Mouse (Mus musculus) heart, embryonic 15.5 days (tissue): ENCODE data around the gene Sctr. TPM values are rescaled to one million over a fixed set of nuclear protein-coding genes. Genes with fewer than 3 reads are reported as not detected.
A peak's percentile ranks its signal among the peaks of the same experiment; 100 is the strongest.

Experiments used
- ATAC-seq: fragments of 200-750 bp; cut with Nextera tagmentation; replicated peaks from 2 replicates; pipeline ENCODE4 v1.8.0; 2017; ENCODE audit warnings: low read depth, moderate TSS enrichment; ENCODE audit not compliant: insufficient number of reproducible peaks, insufficient read depth, low FRiP score
- H3K27ac ChIP-seq: fragments of 300-500 bp; sonication (generic); 2 replicates; pipeline ENCODE4 v1.5.1; 2015; ENCODE audit warnings: mild to moderate bottlenecking, inconsistent platforms
- H3K27me3 ChIP-seq: fragments of 300-500 bp; sonication (generic); 2 replicates; pipeline ENCODE4 v1.6.1; 2015; ENCODE audit warnings: inconsistent platforms
- H3K36me3 ChIP-seq: fragments of 300-500 bp; sonication (generic); 2 replicates; pipeline ENCODE4 v1.6.1; 2015; ENCODE audit warnings: mild to moderate bottlenecking, inconsistent platforms
- H3K4me1 ChIP-seq: fragments of 300-500 bp; sonication (generic); replicated peaks from 2 replicates; pipeline ENCODE4 v1.6.1; 2015; ENCODE audit warnings: inconsistent platforms
- H3K4me2 ChIP-seq: fragments of 300-500 bp; sonication (generic); 2 replicates; pipeline ENCODE4 v1.6.1; 2015; ENCODE audit warnings: inconsistent platforms, mild to moderate bottlenecking, moderate library complexity
- H3K4me3 ChIP-seq: fragments of 300-500 bp; sonication (generic); 2 replicates; pipeline ENCODE4 v1.5.1; 2015; ENCODE audit warnings: mild to moderate bottlenecking, inconsistent platforms
- H3K9ac ChIP-seq: fragments of 300-500 bp; sonication (generic); 2 replicates; pipeline ENCODE4 v1.6.1; 2015; ENCODE audit warnings: mild to moderate bottlenecking, inconsistent platforms
- H3K9me3 ChIP-seq: fragments of 300-500 bp; sonication (generic); replicated peaks from 2 replicates; pipeline ENCODE4 v1.6.1; 2016; ENCODE audit warnings: inconsistent platforms
- WGBS: fragments of 180-500 bp; shearing (Covaris S2); methylation state at CpG from one replicate; pipeline ENCODE4 v1.1.7; 2015; ENCODE audit warnings: mixed read lengths; 5-methylcytosine and 5-hydroxymethylcytosine counted together
- polyA plus RNA-seq: library from polyadenylated mRNA; unstranded; fragments of >200 nt; fragmentation: Nextera tagmentation; extraction: Ambion mirVana; gene quantifications from 2 replicates; pipeline ENCODE4 v1.2.1, GENCODE M21; 2015

Sctr gene
- polyA plus RNA-seq, result 0.27 TPM in 1 of 2 replicates, not detected in the other

DNA sequence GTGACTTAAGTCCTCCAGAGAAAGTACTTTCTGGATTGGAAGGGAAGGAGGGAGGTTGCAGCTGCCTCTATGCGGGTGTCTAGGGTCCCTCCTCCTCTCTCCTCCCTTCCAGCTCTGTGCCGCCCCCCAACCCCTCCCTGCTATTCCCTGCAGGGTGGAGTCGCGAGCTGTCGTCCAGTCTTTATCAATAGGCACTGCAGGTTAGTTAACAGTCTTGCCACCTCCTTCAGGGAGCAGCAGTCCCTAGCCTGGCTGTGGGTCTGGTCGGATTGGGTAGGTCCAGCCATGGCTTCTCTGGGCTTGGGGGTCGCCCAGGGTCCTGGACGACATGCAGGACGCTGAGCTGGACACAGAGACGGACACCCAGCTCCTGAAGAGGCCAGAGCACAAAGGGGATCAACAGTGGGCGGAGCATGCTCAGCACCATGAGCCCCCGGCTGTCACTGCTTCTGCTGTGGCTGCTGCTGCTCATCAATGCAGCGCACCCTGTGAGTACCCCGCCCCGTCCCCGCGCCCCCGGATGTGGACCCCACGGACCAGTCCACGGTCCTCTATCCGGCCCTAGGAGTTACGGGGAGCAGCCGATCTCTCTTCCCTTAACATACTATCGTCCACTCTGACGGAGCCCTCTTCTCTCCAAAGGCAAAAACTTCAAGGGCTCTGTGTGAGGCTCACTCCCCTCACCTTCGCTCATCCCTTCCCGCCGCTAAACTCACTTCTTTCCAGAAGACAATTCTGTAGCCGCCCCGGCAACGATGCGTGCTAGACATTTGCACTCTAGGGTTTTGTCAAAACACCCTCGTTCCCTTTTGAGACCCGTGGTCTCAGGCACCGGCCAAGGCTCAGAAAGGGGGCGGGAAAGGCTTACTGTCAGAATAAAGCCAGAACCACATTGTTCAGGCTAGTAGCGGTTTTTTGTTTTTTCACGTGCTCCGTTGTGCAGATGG, at the start of gene Sctr:
Gene Sctr (plus strand): TSS at position 51 of the 947 bp plus-strand sequence.
- H3K4me2 ChIP-seq, result peak within 1 kb of the TSS; percentile 81
- no peaks in the 10 kb centered on the region for H3K36me3 ChIP-seq
- ATAC-seq, result no peak; the same call in 1 of the 2 replicates
- no peak within 1 kb of the TSS for H3K27ac ChIP-seq
- H3K27me3 ChIP-seq, result peaks cover 25% of the 10 kb centered on the region
- H3K4me1 ChIP-seq, result peaks cover 15% of the 10 kb centered on the region
- H3K9ac ChIP-seq, result peak within 1 kb of the TSS; percentile 44
- 2% methylated on average over 39 of the region's 39 CpGs for WGBS
- H3K9me3 ChIP-seq, result no peaks in the 10 kb centered on the region
- H3K4me3 ChIP-seq, result peak within 1 kb of the TSS; percentile 47

GRCm38 (mm10) chr1:119957716-119958222, 48.9 kb upstream of the Sctr start:
- no peak overlapping the region for H3K4me2 ChIP-seq
- no peaks in the 10 kb centered on the region for H3K4me1 ChIP-seq
- 50% methylated on average over 9 of the region's 9 CpGs for WGBS
- H3K27ac ChIP-seq, result no peak overlapping the region
- H3K36me3 ChIP-seq, result no peaks in the 10 kb centered on the region
- H3K9me3 ChIP-seq, result no peaks in the 10 kb centered on the region
- no peak overlapping the region for H3K4me3 ChIP-seq
- H3K27me3 ChIP-seq, result no peaks in the 10 kb centered on the region
- no peak for ATAC-seq
- no peak overlapping the region for H3K9ac ChIP-seq

GRCm38 (mm10) chr1:119959464-119959863, 47.2 kb upstream of the Sctr start:
- Histone ChIP-seq H3K4me2 (no peak overlapping the region), H3K9ac (no peak overlapping the region), H3K27me3 (no peaks in the 10 kb centered on the region), H3K27ac (no peak overlapping the region), H3K4me1 (no peaks in the 10 kb centered on the region), H3K36me3 (no peaks in the 10 kb centered on the region), H3K4me3 (no peak overlapping the region), H3K9me3 (no peaks in the 10 kb centered on the region)
- no peak for ATAC-seq
- WGBS, result 88% methylated on average over 4 of the region's 4 CpGs

- no peak overlapping the region for H3K4me3 ChIP-seq
- H3K4me2 ChIP-seq, result no peak overlapping the region
- no peak for ATAC-seq
- no peak overlapping the region for H3K27ac ChIP-seq
- H3K9me3 ChIP-seq, result no peaks in the 10 kb centered on the region
- no peaks in the 10 kb centered on the region for H3K36me3 ChIP-seq
- no peak overlapping the region for H3K9ac ChIP-seq
- WGBS, result 56% methylated on average over 7 of the region's 7 CpGs
- no peaks in the 10 kb centered on the region for H3K4me1 ChIP-seq
- H3K27me3 ChIP-seq, result no peaks in the 10 kb centered on the region
Measured at GRCm38 (mm10) chr1:119959920-119960319, 46.8 kb upstream of the Sctr start.

GRCm38 (mm10) chr1:119965804-119966514, 40.7 kb upstream of the Sctr start:
- Histone ChIP-seq H3K9me3 (no peaks in the 10 kb centered on the region), H3K4me3 (no peak overlapping the region), H3K4me1 (no peaks in the 10 kb centered on the region), H3K4me2 (no peak overlapping the region), H3K27me3 (no peaks in the 10 kb centered on the region), H3K9ac (no peak overlapping the region), H3K27ac (no peak overlapping the region), H3K36me3 (no peaks in the 10 kb centered on the region)
- no peak for ATAC-seq
- 28% methylated on average over 12 of the region's 12 CpGs for WGBS

DNA sequence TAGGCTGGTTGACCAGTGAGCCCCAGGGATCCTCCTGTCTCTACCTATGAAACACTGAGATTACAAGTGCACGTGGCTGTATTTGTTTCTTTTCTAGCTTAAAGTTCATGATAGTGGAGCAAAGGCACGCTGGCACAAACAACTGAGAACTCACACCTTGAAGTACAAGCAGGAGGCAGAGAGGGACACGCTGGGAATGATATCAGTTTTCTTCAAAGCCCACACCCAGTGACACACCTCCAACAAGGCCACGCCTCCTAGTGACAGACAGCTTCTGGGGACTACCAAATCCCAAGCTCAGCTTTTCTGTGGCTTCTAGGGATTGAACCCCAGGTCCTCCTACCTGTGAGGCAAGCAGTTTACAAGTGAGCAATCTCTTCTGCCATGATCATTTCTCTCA, 33.6 kb upstream of the Sctr start:
- H3K27ac ChIP-seq, result no peak overlapping the region
- no peaks in the 10 kb centered on the region for H3K4me1 ChIP-seq
- no peak overlapping the region for H3K4me2 ChIP-seq
- H3K36me3 ChIP-seq, result no peaks in the 10 kb centered on the region
- no peaks in the 10 kb centered on the region for H3K9me3 ChIP-seq
- H3K27me3 ChIP-seq, result no peaks in the 10 kb centered on the region
- H3K9ac ChIP-seq, result no peak overlapping the region
- H3K4me3 ChIP-seq, result no peak overlapping the region
- ATAC-seq, result no peak
- WGBS, result 31% methylated on average over 4 of the region's 4 CpGs

DNA sequence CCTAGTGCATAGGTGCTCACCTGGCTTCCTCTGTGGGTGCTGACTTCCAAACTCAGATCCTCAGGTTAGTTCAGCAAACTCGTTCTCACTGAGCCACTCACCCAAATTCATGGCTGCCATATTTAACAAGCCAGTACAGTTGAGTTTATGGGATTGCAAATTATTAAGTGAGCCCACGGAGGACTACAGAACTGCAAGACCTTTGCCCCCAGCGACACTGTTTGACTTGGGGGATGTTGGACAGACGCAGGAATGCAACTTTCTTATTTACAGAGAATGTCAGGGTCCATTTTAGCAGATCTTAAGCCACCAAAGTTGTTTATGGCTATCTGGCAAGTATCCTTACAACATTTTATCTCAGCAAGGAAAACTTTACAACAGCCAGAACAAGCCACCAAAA, 31.6 kb upstream of the Sctr start:
- Histone ChIP-seq H3K27ac (no peak overlapping the region), H3K27me3 (no peaks in the 10 kb centered on the region), H3K4me2 (no peak overlapping the region), H3K4me1 (no peaks in the 10 kb centered on the region), H3K9me3 (no peaks in the 10 kb centered on the region), H3K9ac (no peak overlapping the region), H3K4me3 (no peak overlapping the region), H3K36me3 (no peaks in the 10 kb centered on the region)
- 71% methylated on average over 4 of the region's 4 CpGs for WGBS
- no peak for ATAC-seq

DNA sequence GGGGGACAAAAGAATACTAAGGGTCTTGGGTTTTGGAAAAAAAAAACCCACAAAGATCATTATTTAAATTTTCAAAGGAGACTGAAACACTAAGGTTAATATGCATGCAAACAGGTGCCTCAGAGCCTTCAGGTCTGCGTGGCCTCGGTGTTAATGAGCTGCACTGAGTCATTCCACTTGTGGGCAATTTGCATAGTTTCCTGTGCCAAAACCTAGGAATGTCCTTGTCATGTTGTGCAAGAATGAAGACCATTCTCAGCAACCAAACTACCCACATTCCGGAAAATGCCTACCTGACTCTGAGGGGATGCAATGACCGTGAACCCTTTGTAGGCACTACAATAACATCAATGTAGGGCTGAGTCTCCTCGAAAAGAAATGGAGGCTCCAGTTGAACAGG, 20.1 kb upstream of the Sctr start:
- Histone ChIP-seq H3K27me3 (no peaks in the 10 kb centered on the region), H3K4me2 (no peak overlapping the region), H3K4me3 (no peak overlapping the region), H3K27ac (no peak overlapping the region), H3K9me3 (no peaks in the 10 kb centered on the region), H3K9ac (no peak overlapping the region), H3K36me3 (no peaks in the 10 kb centered on the region), H3K4me1 (no peaks in the 10 kb centered on the region)
- 86% methylated on average over 5 of the region's 5 CpGs for WGBS
- no peak for ATAC-seq

GRCm38 (mm10) chr1:119996798-119997581, 9.7 kb upstream of the Sctr start, which contains the start of gene Cfap221:
Gene Cfap221, minus strand, starts transcription at chr1:119997234.
- Histone ChIP-seq H3K9ac (peak within 1 kb of the TSS; percentile 51), H3K36me3 (no peaks in the 10 kb centered on the region), H3K27ac (no peak within 1 kb of the TSS), H3K4me3 (peak within 1 kb of the TSS; percentile 65), H3K4me1 (peaks cover 3% of the 10 kb centered on the region; the same call in 1 of the 2 replicates), H3K27me3 (no peaks in the 10 kb centered on the region), H3K9me3 (no peaks in the 10 kb centered on the region), H3K4me2 (peak within 1 kb of the TSS; percentile 88)
- ATAC-seq, result peak; percentile 79
- 5% methylated on average over 30 of the region's 30 CpGs for WGBS

DNA sequence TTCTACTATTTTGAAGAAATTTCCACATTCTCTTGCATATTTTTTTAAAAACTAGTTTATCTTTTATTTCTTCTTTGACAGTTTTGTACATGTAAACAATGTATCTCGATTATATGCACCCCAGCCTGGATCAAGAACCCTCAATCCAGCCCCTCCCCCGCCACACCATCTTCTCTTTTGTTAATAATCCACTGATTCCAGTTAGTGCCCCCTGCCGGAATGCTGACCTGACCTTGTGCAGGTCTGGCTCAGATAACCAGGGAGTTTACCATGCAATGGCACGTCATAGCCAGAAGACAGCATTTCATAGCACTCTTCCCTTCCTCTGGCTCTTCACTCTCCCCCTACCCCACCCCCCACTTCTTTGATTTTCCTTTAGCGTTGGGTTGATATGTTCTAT, 9.1 kb upstream of the Sctr start:
- 32% methylated on average over 5 of the region's 5 CpGs for WGBS
- no peak overlapping the region for H3K9ac ChIP-seq
- no peak for ATAC-seq
- no peaks in the 10 kb centered on the region for H3K36me3 ChIP-seq
- H3K4me3 ChIP-seq, result peak overlapping the region; percentile 65
- no peaks in the 10 kb centered on the region for H3K9me3 ChIP-seq
- H3K4me2 ChIP-seq, result peak overlapping the region; percentile 88
- H3K4me1 ChIP-seq, result peaks cover 3% of the 10 kb centered on the region; the same call in 1 of the 2 replicates
- no peak overlapping the region for H3K27ac ChIP-seq
- no peaks in the 10 kb centered on the region for H3K27me3 ChIP-seq
